Mouse (Mus musculus): ENCODE measurements at regions not wholly inside any gene's neighbourhood (a gene's known extent, or its start where the extent isn't known, plus 50 kb on each side); places are given as distances from the start of the nearest gene placed in this dataset.

DNA sequence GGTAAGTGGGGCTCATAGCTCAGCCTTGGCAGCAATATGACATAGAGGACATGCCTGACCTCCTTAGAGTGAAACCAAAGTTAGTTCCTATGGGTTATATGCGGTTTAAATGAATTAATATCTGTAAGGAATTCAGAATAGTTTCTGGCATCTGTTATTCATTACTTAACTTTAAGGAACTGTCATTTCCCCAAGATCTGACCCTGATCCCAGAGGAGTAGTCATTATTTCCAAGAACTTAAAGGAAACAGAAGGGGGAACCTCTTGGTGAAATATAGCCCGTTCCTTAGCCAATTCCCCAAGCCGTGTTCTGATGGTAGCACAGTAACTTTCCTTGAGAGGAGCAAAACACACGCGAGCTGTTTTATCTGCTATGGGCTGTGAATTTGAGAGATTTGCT lies 85.9 kb upstream of the Atp5g3 start:
- ATAC-seq (replicated peaks; ENCODE audit: low FRiP score) = no peak
- H3K9me3 ChIP-seq (ENCODE audit: control insufficient read depth, low read length) = no peaks in the 10 kb centered on the region
- no peak overlapping the region for H3K9ac ChIP-seq (ENCODE audit: low read length)
- H3K36me3 ChIP-seq (ENCODE audit: control insufficient read depth, insufficient read depth, low read length) = no peaks in the 10 kb centered on the region
- no peaks in the 10 kb centered on the region for H3K27me3 ChIP-seq (ENCODE audit: control insufficient read depth, insufficient read depth, low read length)
- no peaks in the 10 kb centered on the region for H3K4me1 ChIP-seq (replicated peaks; ENCODE audit: control insufficient read depth, insufficient read depth, low read length)
- no peak overlapping the region for H3K4me2 ChIP-seq (ENCODE audit: low read depth, low read length, severe bottlenecking)
- H3K27ac ChIP-seq (ENCODE audit: low read depth, low read length) = no peak overlapping the region
- WGBS = 86% methylated on average over 5 of the region's 5 CpGs
- DNase-seq (ENCODE audit: low spot score) = no peak
- no peak overlapping the region for H3K4me3 ChIP-seq (ENCODE audit: low read depth, low read length)

DNA sequence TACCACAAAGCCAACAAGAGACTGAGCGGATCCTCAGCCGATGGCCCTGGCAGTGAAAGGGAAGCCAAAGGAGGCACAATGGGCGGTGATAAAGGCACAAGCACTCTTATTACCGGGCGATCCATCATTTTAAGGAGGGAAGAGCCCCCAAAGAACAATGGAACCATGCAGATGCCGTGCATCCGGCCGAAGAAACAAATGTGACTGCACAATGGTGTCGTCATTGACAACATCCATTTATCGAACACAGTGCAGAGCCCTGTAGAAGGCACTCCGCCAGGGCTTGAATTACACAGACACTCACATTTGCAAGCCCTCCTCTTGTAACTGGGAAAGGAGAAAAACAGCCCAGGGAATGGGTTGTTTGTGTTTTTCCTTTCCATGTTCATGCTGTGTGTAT lies 80.7 kb upstream of the Atp5g3 start:
- no peak for DNase-seq (ENCODE audit: low spot score)
- no peak overlapping the region for H3K4me3 ChIP-seq (ENCODE audit: low read depth, low read length)
- WGBS = 74% methylated on average over 11 of the region's 11 CpGs
- no peaks in the 10 kb centered on the region for H3K36me3 ChIP-seq (ENCODE audit: control insufficient read depth, insufficient read depth, low read length)
- H3K4me1 ChIP-seq (replicated peaks; ENCODE audit: control insufficient read depth, insufficient read depth, low read length) = no peaks in the 10 kb centered on the region
- no peak overlapping the region for H3K27ac ChIP-seq (ENCODE audit: low read depth, low read length)
- no peak overlapping the region for H3K4me2 ChIP-seq (ENCODE audit: low read depth, low read length, severe bottlenecking)
- no peaks in the 10 kb centered on the region for H3K9me3 ChIP-seq (ENCODE audit: control insufficient read depth, low read length)
- no peak overlapping the region for H3K9ac ChIP-seq (ENCODE audit: low read length)
- H3K27me3 ChIP-seq (ENCODE audit: control insufficient read depth, insufficient read depth, low read length) = no peaks in the 10 kb centered on the region
- no peak for ATAC-seq (replicated peaks; ENCODE audit: low FRiP score)

DNA sequence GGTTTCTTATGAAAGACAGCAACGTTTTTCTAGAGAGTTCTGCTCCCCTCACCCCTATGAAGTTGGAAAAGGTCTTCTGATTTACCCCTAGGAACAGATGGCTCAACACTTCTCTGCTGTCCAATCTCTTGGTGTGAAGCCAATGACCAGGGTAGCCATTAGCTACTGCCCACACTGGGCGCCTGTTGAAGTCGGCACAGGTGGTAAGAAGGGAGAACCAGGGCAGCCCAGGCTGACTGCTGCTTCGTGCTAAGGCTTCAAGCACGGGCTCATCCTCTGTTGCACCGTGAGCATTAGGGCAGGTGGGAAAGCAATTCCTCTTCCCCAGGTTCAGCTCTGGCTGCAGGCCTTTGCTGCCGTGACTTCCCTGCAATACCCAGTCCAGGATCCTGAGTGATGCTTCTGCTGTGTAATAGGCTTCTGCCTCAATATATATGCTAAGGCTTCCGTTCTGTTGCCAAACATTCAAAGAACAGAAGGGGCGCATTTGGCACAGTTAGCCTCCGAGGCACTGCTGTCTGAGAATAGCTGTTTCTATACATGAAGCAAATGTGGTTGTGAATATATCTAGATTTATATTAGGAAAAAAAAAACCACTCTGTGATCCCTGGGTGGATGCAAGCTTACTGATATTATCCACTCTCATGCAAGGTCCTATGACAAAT lies 76.4 kb upstream of the Atp5g3 start:
- Histone ChIP-seq H3K4me3 (ENCODE audit: low read depth, low read length) (no peak overlapping the region), H3K9ac (ENCODE audit: low read length) (no peak overlapping the region), H3K36me3 (ENCODE audit: control insufficient read depth, insufficient read depth, low read length) (no peaks in the 10 kb centered on the region), H3K27me3 (ENCODE audit: control insufficient read depth, insufficient read depth, low read length) (no peaks in the 10 kb centered on the region), H3K4me2 (ENCODE audit: low read depth, low read length, severe bottlenecking) (no peak overlapping the region), H3K4me1 (replicated peaks; ENCODE audit: control insufficient read depth, insufficient read depth, low read length) (no peaks in the 10 kb centered on the region), H3K9me3 (ENCODE audit: control insufficient read depth, low read length) (no peaks in the 10 kb centered on the region), H3K27ac (ENCODE audit: low read depth, low read length) (no peak overlapping the region)
- DNase-seq (ENCODE audit: low spot score) (no peak), ATAC-seq (replicated peaks; ENCODE audit: low FRiP score) (no peak)
- 93% methylated on average over 10 of the region's 10 CpGs for WGBS

DNA sequence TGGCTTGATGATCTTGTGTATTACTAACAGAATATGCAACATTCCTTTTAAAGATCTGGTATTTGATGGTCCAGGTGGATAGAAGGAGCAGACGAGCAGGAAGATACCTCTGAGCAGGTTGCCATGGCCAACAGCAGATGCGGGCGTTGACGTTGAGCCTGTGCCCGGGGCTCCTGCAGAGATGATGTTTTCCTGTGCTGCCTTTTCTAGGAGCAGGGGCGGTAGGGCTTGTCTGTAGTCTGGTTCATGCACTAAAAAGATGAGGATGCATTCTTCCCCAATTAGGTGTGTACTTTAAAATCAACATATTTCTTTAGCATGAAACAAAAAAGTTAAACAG lies 74.8 kb upstream of the Atp5g3 start:
- no peak for ATAC-seq (replicated peaks; ENCODE audit: low FRiP score)
- Histone ChIP-seq H3K9me3 (ENCODE audit: control insufficient read depth, low read length) (no peaks in the 10 kb centered on the region), H3K9ac (ENCODE audit: low read length) (no peak overlapping the region), H3K4me1 (replicated peaks; ENCODE audit: control insufficient read depth, insufficient read depth, low read length) (no peaks in the 10 kb centered on the region), H3K27me3 (ENCODE audit: control insufficient read depth, insufficient read depth, low read length) (no peaks in the 10 kb centered on the region), H3K4me3 (ENCODE audit: low read depth, low read length) (no peak overlapping the region), H3K36me3 (ENCODE audit: control insufficient read depth, insufficient read depth, low read length) (no peaks in the 10 kb centered on the region), H3K27ac (ENCODE audit: low read depth, low read length) (no peak overlapping the region), H3K4me2 (ENCODE audit: low read depth, low read length, severe bottlenecking) (no peak overlapping the region)
- WGBS = 92% methylated on average over 6 of the region's 6 CpGs
- no peak for DNase-seq (ENCODE audit: low spot score)

DNA sequence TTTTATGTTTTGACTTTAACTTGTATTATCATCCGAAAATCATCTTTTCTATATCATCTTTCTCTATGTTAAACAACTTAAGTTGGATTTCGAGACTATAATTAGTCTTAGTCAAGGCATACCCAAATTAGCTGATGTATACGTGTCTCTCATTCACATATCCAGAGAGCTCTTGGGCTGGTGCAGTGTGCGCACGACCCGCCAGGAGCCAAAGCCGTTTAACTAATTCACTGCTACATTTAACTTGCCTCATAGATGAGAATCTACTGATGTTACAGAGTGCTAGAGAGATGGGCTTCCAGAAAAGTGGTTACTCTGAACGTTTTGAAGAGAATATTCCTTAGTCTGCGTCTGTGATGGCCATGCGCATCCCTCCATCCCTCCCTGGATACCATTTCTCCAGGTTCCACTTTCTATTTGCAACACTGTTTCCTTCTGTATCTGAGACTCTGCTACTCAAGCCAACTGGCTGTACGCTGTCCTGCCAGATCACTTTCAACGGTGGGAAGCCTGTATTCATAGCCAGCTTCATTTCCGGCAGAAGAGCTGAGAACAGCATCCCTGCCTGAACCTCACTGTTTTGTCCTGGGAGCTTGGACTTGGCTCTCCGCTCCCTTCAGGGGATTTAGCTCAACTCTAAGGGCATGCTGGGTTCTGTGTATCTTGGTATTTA lies 74.2 kb upstream of the Atp5g3 start:
- no peak overlapping the region for H3K9ac ChIP-seq (ENCODE audit: low read length)
- DNase-seq (ENCODE audit: low spot score) (no peak), ATAC-seq (replicated peaks; ENCODE audit: low FRiP score) (no peak)
- no peaks in the 10 kb centered on the region for H3K27me3 ChIP-seq (ENCODE audit: control insufficient read depth, insufficient read depth, low read length)
- WGBS = 85% methylated on average over 14 of the region's 14 CpGs
- H3K9me3 ChIP-seq (ENCODE audit: control insufficient read depth, low read length) = no peaks in the 10 kb centered on the region
- no peaks in the 10 kb centered on the region for H3K4me1 ChIP-seq (replicated peaks; ENCODE audit: control insufficient read depth, insufficient read depth, low read length)
- H3K27ac ChIP-seq (ENCODE audit: low read depth, low read length) = no peak overlapping the region
- no peaks in the 10 kb centered on the region for H3K36me3 ChIP-seq (ENCODE audit: control insufficient read depth, insufficient read depth, low read length)
- no peak overlapping the region for H3K4me2 ChIP-seq (ENCODE audit: low read depth, low read length, severe bottlenecking)
- H3K4me3 ChIP-seq (ENCODE audit: low read depth, low read length) = no peak overlapping the region

DNA sequence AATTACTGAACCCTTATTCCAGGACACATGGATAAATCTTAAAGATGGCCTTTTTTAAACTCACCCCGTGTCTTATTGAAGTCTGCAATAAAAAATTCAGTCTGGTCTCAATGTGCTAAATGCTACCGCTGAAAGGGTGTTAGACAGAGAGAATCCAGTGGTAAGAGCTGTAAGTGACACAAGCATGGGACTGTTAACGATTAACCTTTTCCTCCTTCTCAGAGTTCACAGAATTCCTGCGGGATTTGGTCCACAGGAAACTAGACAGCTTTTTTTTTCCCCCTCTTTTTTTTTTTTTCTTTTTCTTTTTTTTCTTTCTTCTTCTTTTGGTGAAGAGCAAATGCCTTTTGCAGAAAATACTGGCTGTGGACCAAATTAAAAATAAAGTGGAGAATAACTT lies 72.0 kb upstream of the Atp5g3 start:
- Histone ChIP-seq H3K4me2 (ENCODE audit: low read depth, low read length, severe bottlenecking) (no peak overlapping the region), H3K27me3 (ENCODE audit: control insufficient read depth, insufficient read depth, low read length) (no peaks in the 10 kb centered on the region), H3K4me3 (ENCODE audit: low read depth, low read length) (no peak overlapping the region), H3K27ac (ENCODE audit: low read depth, low read length) (no peak overlapping the region), H3K36me3 (ENCODE audit: control insufficient read depth, insufficient read depth, low read length) (no peaks in the 10 kb centered on the region), H3K9me3 (ENCODE audit: control insufficient read depth, low read length) (no peaks in the 10 kb centered on the region), H3K4me1 (replicated peaks; ENCODE audit: control insufficient read depth, insufficient read depth, low read length) (no peaks in the 10 kb centered on the region), H3K9ac (ENCODE audit: low read length) (no peak overlapping the region)
- no peak for DNase-seq (ENCODE audit: low spot score)
- no peak for ATAC-seq (replicated peaks; ENCODE audit: low FRiP score)
- WGBS = 68% methylated on average over 4 of the region's 4 CpGs

DNA sequence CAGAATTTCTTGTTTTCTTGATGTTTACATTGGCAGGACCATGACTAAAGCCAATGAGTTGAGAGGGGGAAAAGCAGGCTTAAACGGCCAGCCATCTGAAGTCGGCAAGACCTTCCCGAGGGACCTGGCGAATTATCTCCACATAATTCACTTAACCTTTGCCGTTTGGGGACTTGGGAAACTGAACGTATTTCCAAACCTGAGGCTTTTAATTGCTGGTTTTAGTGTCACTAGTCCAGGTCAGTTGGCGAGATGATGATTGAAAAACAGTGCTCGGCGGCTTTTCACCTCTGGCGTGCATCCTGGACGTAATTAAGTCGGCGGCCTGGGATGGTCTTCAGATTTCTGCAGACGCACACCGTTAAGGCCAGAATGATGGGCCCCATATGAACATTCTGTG lies 66.9 kb upstream of the Atp5g3 start:
- Histone ChIP-seq H3K36me3 (ENCODE audit: control insufficient read depth, insufficient read depth, low read length) (no peaks in the 10 kb centered on the region), H3K27me3 (ENCODE audit: control insufficient read depth, insufficient read depth, low read length) (no peaks in the 10 kb centered on the region), H3K27ac (ENCODE audit: low read depth, low read length) (no peak overlapping the region), H3K9me3 (ENCODE audit: control insufficient read depth, low read length) (no peaks in the 10 kb centered on the region), H3K4me3 (ENCODE audit: low read depth, low read length) (no peak overlapping the region), H3K4me2 (ENCODE audit: low read depth, low read length, severe bottlenecking) (no peak overlapping the region), H3K9ac (ENCODE audit: low read length) (no peak overlapping the region), H3K4me1 (replicated peaks; ENCODE audit: control insufficient read depth, insufficient read depth, low read length) (no peaks in the 10 kb centered on the region)
- no peak for ATAC-seq (replicated peaks; ENCODE audit: low FRiP score)
- 72% methylated on average over 15 of the region's 15 CpGs for WGBS
- DNase-seq (ENCODE audit: low spot score) = no peak

DNA sequence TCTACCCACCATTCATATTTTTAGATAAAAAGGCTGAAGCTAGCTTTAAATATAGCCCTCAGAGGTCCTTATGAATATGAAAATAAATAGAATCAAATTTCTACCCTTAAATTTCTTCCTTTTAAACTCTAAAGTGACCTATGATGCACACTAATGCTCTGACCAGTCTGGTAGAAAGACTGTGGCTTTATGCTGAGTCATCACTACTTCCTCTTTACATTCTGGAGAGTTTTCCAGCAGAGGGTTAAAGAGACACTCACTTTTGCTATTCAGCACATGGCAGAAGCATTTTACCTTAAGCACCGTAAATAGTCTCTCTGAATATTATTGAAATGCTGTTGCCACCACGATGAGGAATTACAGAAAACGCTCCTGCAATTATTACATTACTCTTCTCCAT lies 62.6 kb upstream of the Atp5g3 start:
- no peaks in the 10 kb centered on the region for H3K9me3 ChIP-seq (ENCODE audit: control insufficient read depth, low read length)
- no peak overlapping the region for H3K4me3 ChIP-seq (ENCODE audit: low read depth, low read length)
- no peak overlapping the region for H3K4me2 ChIP-seq (ENCODE audit: low read depth, low read length, severe bottlenecking)
- DNase-seq (ENCODE audit: low spot score) (no peak), ATAC-seq (replicated peaks; ENCODE audit: low FRiP score) (no peak)
- no peak overlapping the region for H3K27ac ChIP-seq (ENCODE audit: low read depth, low read length)
- WGBS = 81% methylated on average over 3 of the region's 3 CpGs
- no peak overlapping the region for H3K9ac ChIP-seq (ENCODE audit: low read length)
- H3K36me3 ChIP-seq (ENCODE audit: control insufficient read depth, insufficient read depth, low read length) = no peaks in the 10 kb centered on the region
- H3K27me3 ChIP-seq (ENCODE audit: control insufficient read depth, insufficient read depth, low read length) = no peaks in the 10 kb centered on the region; the same call in 1 of the 2 replicates
- H3K4me1 ChIP-seq (replicated peaks; ENCODE audit: control insufficient read depth, insufficient read depth, low read length) = no peaks in the 10 kb centered on the region

DNA sequence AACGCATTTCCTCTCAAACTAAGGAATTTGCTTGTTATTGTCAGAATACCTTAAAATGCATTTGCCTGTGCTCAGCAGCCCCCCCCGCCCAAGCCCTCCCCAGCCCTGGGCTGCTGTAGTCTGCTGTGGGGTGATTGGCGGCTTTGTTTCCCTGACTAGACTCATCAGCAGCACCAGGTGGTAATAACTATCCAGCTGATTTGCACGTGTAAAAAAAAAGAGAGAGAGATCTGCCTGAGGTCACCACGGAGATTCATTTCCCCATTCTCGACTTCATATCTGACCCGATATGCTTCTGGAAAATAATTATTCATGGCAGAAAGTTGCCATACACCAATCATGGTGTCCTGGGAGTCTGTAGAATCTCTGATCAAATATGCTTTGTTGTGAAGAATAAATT lies 56.5 kb upstream of the Atp5g3 start:
- Histone ChIP-seq H3K9ac (ENCODE audit: low read length) (no peak overlapping the region), H3K4me3 (ENCODE audit: low read depth, low read length) (no peak overlapping the region), H3K4me1 (replicated peaks; ENCODE audit: control insufficient read depth, insufficient read depth, low read length) (no peaks in the 10 kb centered on the region), H3K9me3 (ENCODE audit: control insufficient read depth, low read length) (no peaks in the 10 kb centered on the region), H3K27ac (ENCODE audit: low read depth, low read length) (no peak overlapping the region), H3K27me3 (ENCODE audit: control insufficient read depth, insufficient read depth, low read length) (no peaks in the 10 kb centered on the region; the same call in 1 of the 2 replicates), H3K4me2 (ENCODE audit: low read depth, low read length, severe bottlenecking) (no peak overlapping the region), H3K36me3 (ENCODE audit: control insufficient read depth, insufficient read depth, low read length) (no peaks in the 10 kb centered on the region)
- no peak for ATAC-seq (replicated peaks; ENCODE audit: low FRiP score)
- DNase-seq (ENCODE audit: low spot score) = no peak
- 70% methylated on average over 7 of the region's 7 CpGs for WGBS
